Comparison of ENCODE assay signal across 8 mouse cellular contexts in the genomic region with DNA sequence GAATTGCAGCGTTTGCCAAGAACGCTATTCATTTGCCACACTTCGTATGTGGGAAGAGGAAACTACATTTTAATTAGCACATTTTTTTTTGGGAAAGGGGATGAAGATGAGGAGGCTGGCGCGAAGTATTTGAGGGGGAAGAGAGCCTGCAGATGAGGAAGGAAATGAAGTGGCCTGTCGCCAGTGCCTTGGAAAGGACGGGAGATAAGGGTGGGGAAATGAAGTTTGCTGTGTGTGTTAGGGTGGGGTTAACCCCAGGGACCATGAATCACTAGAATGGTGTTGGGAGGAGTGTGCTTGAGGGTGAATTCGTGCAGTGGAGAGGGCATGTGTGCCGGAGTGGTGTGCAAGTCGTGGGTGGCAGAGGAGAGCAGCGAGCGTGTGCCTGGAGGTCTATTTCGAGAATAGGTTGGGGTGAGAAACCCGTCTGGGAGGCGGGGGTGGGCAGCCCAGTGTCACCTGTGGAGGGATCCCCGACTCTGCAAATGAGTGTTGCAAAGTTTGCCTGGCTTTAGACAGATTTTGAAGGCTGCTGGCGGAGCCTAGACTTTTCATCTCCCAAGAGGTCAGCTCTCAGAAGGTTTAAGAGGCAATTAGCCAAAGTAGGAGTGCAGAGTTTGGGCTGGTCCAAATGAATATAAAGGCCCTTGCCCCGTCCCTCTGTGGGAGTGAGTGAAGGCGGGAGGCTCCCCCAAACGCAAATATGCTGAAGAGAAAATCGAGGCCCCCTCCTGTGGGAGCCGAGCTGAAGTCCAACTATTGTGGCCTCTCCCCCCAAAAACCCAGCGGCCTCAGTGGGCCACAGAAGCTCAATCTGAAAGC. TPM values are rescaled to one million over a fixed set of nuclear protein-coding genes. Genes with fewer than 3 reads are reported as not detected.
DNase-seq lines count a peak whose midpoint lies in the region; ATAC-seq lines count a peak whose summit lies in the region.

No protein-coding gene starts in this region.

- peak; percentile 27 for ATAC-seq in hindbrain, embryonic 13.5 days (ENCODE audit: low FRiP score)

- H3K9ac ChIP-seq in hindbrain, embryonic 13.5 days = peak overlapping the region; percentile 85

- H3K27ac ChIP-seq in hindbrain, embryonic 13.5 days = peak overlapping the region; percentile 67

- H3K9me3 ChIP-seq in hindbrain, embryonic 13.5 days = no peaks in the 10 kb centered on the region

- H3K36me3 ChIP-seq in hindbrain, embryonic 13.5 days = no peaks in the 10 kb centered on the region

- peak overlapping the region; percentile 95 for H3K4me2 ChIP-seq in hindbrain, embryonic 13.5 days

- WGBS in hindbrain, embryonic 13.5 days = 1% methylated on average over 23 of the region's 23 CpGs

- H3K4me1 ChIP-seq in hindbrain, embryonic 13.5 days (replicated peaks) = peaks cover 26% of the 10 kb centered on the region

- H3K27me3 ChIP-seq in hindbrain, embryonic 13.5 days = peaks cover 17% of the 10 kb centered on the region

- peak overlapping the region; percentile 92 for H3K4me3 ChIP-seq in hindbrain, embryonic 13.5 days

- peak; percentile 86 for DNase-seq in MEL-GATA-1-ER (ENCODE audit: extremely low read depth, low read depth)
- peak; percentile 84 for DNase-seq in cerebellum, adult 9-10 months
- DNase-seq in frontal cortex, postnatal 36 days (ENCODE audit: low spot score in 2 of 2) = peak; percentile 68 to 76
- peak; percentile 59 for DNase-seq in left cerebral cortex, adult 11 months (ENCODE audit: low spot score)
- DNase-seq in lung, postnatal 14 days = peak; percentile 43
- peak; percentile 29 for DNase-seq in retina, embryonic 14.5 days (ENCODE audit: low spot score)
- DNase-seq in thymus, postnatal 4 days = peak; percentile 70

RNA-seq across cellular contexts. Expression of gene Add3, which starts 1.2 kb away (rescaled TPM):
- polyA plus RNA-seq in hindbrain, embryonic 13.5 days (2015; fragmentation: Nextera tagmentation; extraction: Ambion mirVana) = 35.8 and 35.9 TPM in 2 replicates

Comparison
In these comparisons a context has a peak if more than half of its experiments do, and no peak if none do; other contexts are left out.
1. Peak in every context shown above with its lines: DNase-seq, ATAC-seq, H3K4me3 ChIP-seq and H3K27ac ChIP-seq.
2. DNase-seq: peak in every context shown above with its lines; median percentile 86 in MEL-GATA-1-ER; 84 in cerebellum, adult 9-10 months; 72 in frontal cortex, postnatal 36 days; 70 in thymus, postnatal 4 days; 59 in left cerebral cortex, adult 11 months; 43 in lung, postnatal 14 days; 29 in retina, embryonic 14.5 days.